Mouse (Mus musculus) kidney, postnatal 0 days (tissue): ENCODE measurements around the gene Adgrb3. TPM values are rescaled to one million over a fixed set of nuclear protein-coding genes. Genes with fewer than 3 reads are reported as not detected.

Experiments
- ATAC-seq: fragments of 200-750 bp; cut with Nextera tagmentation; replicated peaks from 2 replicates; pipeline ENCODE4 v1.8.0; 2017; ENCODE audit warnings: low read depth, moderate number of reproducible peaks, moderate TSS enrichment, moderate library complexity; ENCODE audit not compliant: low FRiP score
- DNase-seq: peaks from one replicate; pipeline ENCODE4 v3.0.0-alpha.2; 2016; ENCODE audit warnings: low spot score
- H3K27ac ChIP-seq: fragments of 300-500 bp; sonication (generic); 2 replicates; pipeline ENCODE4 v1.5.1; 2014; ENCODE audit warnings: mild to moderate bottlenecking
- H3K27me3 ChIP-seq: fragments of 300-500 bp; sonication (generic); 2 replicates; pipeline ENCODE4 v1.6.1; 2014; ENCODE audit warnings: low read length, mixed read lengths; ENCODE audit not compliant: insufficient read depth
- H3K36me3 ChIP-seq: fragments of 300-500 bp; sonication (generic); 2 replicates; pipeline ENCODE4 v1.6.1; 2014; ENCODE audit warnings: low read length, mixed read lengths; ENCODE audit not compliant: insufficient read depth
- H3K4me1 ChIP-seq: fragments of 300-500 bp; sonication (generic); replicated peaks from 2 replicates; pipeline ENCODE4 v1.6.1; 2014; ENCODE audit warnings: antibody characterized with exemption, low read length, mixed read lengths; ENCODE audit not compliant: insufficient read depth
- H3K4me2 ChIP-seq: fragments of 300-500 bp; sonication (generic); 2 replicates; pipeline ENCODE4 v1.6.1; 2014; ENCODE audit warnings: mild to moderate bottlenecking, low read length, moderate library complexity, mixed read lengths
- H3K4me3 ChIP-seq: fragments of 300-500 bp; sonication (generic); replicated peaks from 2 replicates; pipeline ENCODE4 v1.5.1; 2014; ENCODE audit warnings: low read depth, low read length
- H3K9ac ChIP-seq: fragments of 300-500 bp; sonication (generic); 2 replicates; pipeline ENCODE4 v1.6.1; 2014; ENCODE audit warnings: low read depth, low read length
- H3K9me3 ChIP-seq: fragments of 300-500 bp; sonication (generic); replicated peaks from 2 replicates; pipeline ENCODE4 v1.6.1; 2016; ENCODE audit warnings: low read length, inconsistent platforms, mixed read lengths
- CTCF ChIP-seq: IDR thresholded peaks from 2 replicates; pipeline ENCODE4 v1.5.1; 2016; ENCODE audit warnings: antibody characterized with exemption, low read depth, mild to moderate bottlenecking, moderate library complexity
- WGBS: fragments of 180-500 bp; shearing (Covaris S2); extraction: QIAGEN DNeasy Blood & Tissue Kit; methylation state at CpG from one replicate; pipeline ENCODE4 v1.1.7; 2014; 5-methylcytosine and 5-hydroxymethylcytosine counted together
- polyA plus RNA-seq: library from polyadenylated mRNA; unstranded; fragments of >200 nt; fragmentation: Nextera tagmentation; extraction: Ambion mirVana; gene quantifications from 2 replicates; pipeline ENCODE4 v1.2.1, GENCODE M21; 2015

Gene Adgrb3
- polyA plus RNA-seq, 1 experiment from 2014 or later: 0.26 TPM

- Histone ChIP-seq H3K4me2 (no peak overlapping the region), H3K4me1 (no peaks in the 10 kb centered on the region), H3K9me3 (no peaks in the 10 kb centered on the region), H3K4me3 (no peak overlapping the region), H3K36me3 (no peaks in the 10 kb centered on the region), H3K27ac (no peak overlapping the region), H3K27me3 (no peaks in the 10 kb centered on the region), H3K9ac (no peak overlapping the region)
- DNase-seq (no peak), ATAC-seq (no peak)
- WGBS: 58% methylated on average over 5 of the region's 5 CpGs
- no peak for TF ChIP-seq CTCF
Observed at GRCm38 (mm10) chr1:25204636-25205035, 624.9 kb downstream of the Adgrb3 start.

DNA sequence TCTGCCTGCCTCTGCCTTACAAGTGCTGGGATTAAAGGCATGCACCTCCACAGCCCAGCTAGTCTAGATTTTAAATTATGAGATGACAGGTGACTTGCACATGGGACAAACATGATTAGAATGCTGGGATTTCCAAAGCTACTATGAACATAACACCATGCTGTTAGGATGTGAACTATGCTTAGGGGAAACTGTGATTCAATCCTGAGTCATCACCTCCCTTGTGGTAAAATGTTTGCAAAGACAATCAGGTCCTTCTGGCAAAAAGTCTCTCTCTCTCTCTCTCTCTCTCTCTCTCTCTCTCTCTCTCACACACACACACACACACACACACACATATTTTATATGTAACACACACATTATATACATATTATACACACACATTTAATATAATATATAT lies 630.1 kb downstream of the Adgrb3 start:
- H3K9me3 ChIP-seq: no peaks in the 10 kb centered on the region
- H3K9ac ChIP-seq: no peak overlapping the region
- no peak overlapping the region for H3K4me2 ChIP-seq
- H3K4me3 ChIP-seq: no peak overlapping the region
- DNase-seq (no peak), ATAC-seq (no peak)
- H3K27me3 ChIP-seq: no peaks in the 10 kb centered on the region
- H3K36me3 ChIP-seq: no peaks in the 10 kb centered on the region
- H3K4me1 ChIP-seq: no peaks in the 10 kb centered on the region
- no peak overlapping the region for H3K27ac ChIP-seq
- TF ChIP-seq CTCF: no peak

- 85% methylated on average over 11 of the region's 11 CpGs for WGBS
- H3K4me2 ChIP-seq: no peak overlapping the region
Observed at GRCm38 (mm10) chr1:25191986-25192385, 637.5 kb downstream of the Adgrb3 start.

GRCm38 (mm10) chr1:25189261-25189660 lies 640.2 kb downstream of the Adgrb3 start:
- no peak for ATAC-seq
- Histone ChIP-seq H3K9me3 (no peaks in the 10 kb centered on the region), H3K4me2 (no peak overlapping the region), H3K36me3 (no peaks in the 10 kb centered on the region), H3K9ac (no peak overlapping the region), H3K4me3 (no peak overlapping the region), H3K27ac (no peak overlapping the region), H3K27me3 (no peaks in the 10 kb centered on the region), H3K4me1 (no peaks in the 10 kb centered on the region)
- no peak for DNase-seq
- 59% methylated on average over 9 of the region's 9 CpGs for WGBS
- TF ChIP-seq CTCF: no peak

More at GRCm38 (mm10) chr1:25191986-25192385, 637.5 kb downstream of the Adgrb3 start:
- no peaks in the 10 kb centered on the region for H3K4me1 ChIP-seq
- H3K9ac ChIP-seq: no peak overlapping the region
- ATAC-seq (no peak), DNase-seq (no peak)
- H3K27ac ChIP-seq: no peak overlapping the region
- no peak overlapping the region for H3K4me3 ChIP-seq
- no peaks in the 10 kb centered on the region for H3K36me3 ChIP-seq
- TF ChIP-seq CTCF: no peak
- no peaks in the 10 kb centered on the region for H3K27me3 ChIP-seq
- H3K9me3 ChIP-seq: no peaks in the 10 kb centered on the region

GRCm38 (mm10) chr1:25185909-25186308 lies 643.6 kb downstream of the Adgrb3 start:
- no peak for TF ChIP-seq CTCF
- H3K9ac ChIP-seq: no peak overlapping the region
- WGBS: 92% methylated on average over 2 of the region's 2 CpGs

GRCm38 (mm10) chr1:25181881-25182280 lies 647.6 kb downstream of the Adgrb3 start:
- H3K27me3 ChIP-seq: no peaks in the 10 kb centered on the region
- H3K36me3 ChIP-seq: no peaks in the 10 kb centered on the region
- H3K9ac ChIP-seq: no peak overlapping the region
- DNase-seq: no peak
- no peak overlapping the region for H3K4me3 ChIP-seq
- H3K9me3 ChIP-seq: no peaks in the 10 kb centered on the region
- 75% methylated on average over 2 of the region's 2 CpGs for WGBS
- ATAC-seq: no peak
- no peaks in the 10 kb centered on the region for H3K4me1 ChIP-seq
- H3K27ac ChIP-seq: no peak overlapping the region
- no peak overlapping the region for H3K4me2 ChIP-seq
- TF ChIP-seq CTCF: no peak

More at GRCm38 (mm10) chr1:25185909-25186308, 643.6 kb downstream of the Adgrb3 start:
- no peaks in the 10 kb centered on the region for H3K36me3 ChIP-seq
- ATAC-seq (no peak), DNase-seq (no peak)
- no peak overlapping the region for H3K4me3 ChIP-seq
- no peak overlapping the region for H3K4me2 ChIP-seq
- H3K27me3 ChIP-seq: no peaks in the 10 kb centered on the region
- H3K4me1 ChIP-seq: no peaks in the 10 kb centered on the region
- no peak overlapping the region for H3K27ac ChIP-seq
- no peaks in the 10 kb centered on the region for H3K9me3 ChIP-seq

DNA sequence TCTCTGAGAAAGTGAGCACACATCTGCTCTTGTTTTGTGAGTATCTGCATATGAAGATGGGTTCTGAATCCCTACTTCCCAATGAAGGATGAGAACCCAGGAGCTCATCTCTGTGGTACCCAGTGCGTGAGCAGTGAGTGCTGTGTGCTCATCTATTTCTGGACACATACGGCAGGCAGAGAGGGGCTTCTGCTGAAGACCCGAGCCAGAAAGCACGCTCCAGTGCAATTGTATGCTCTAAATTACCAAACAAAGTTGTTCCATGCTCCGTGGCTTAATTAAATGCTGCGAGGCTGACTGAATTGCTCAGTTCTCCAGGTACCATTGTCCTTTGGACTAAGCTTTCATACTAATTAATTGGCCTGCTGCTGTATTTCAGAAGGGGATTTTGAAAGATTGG lies 648.9 kb downstream of the Adgrb3 start:
- Histone ChIP-seq H3K4me1 (no peaks in the 10 kb centered on the region), H3K4me3 (no peak overlapping the region), H3K27me3 (no peaks in the 10 kb centered on the region), H3K36me3 (no peaks in the 10 kb centered on the region), H3K27ac (no peak overlapping the region), H3K9me3 (no peaks in the 10 kb centered on the region), H3K4me2 (no peak overlapping the region), H3K9ac (no peak overlapping the region)
- ATAC-seq (no peak), DNase-seq (no peak)
- 57% methylated on average over 6 of the region's 6 CpGs for WGBS
- no peak for TF ChIP-seq CTCF
